Mouse (Mus musculus) c-Kit-positive CD71-negative TER-119-negative erythroid progenitor cells, embryonic 14.5 days (primary cell): Measurements from ENCODE around the gene Agtrap.
"Not testable (repeated sequence)": the region's sequence is repeated elsewhere in the genome, so short reads cannot be mapped to it uniquely, and the experiment has no call there.

ENCODE experiments used
- DNase-seq: peaks from one replicate; pipeline ENCODE4 v3.0.0-alpha.2; 2013; ENCODE audit warnings: low read depth

Agtrap gene

GRCm38 (mm10) chr4:148046450-148047031, 41.3 kb downstream of the Agtrap start:
- DNase-seq, result peak; percentile 45

DNA sequence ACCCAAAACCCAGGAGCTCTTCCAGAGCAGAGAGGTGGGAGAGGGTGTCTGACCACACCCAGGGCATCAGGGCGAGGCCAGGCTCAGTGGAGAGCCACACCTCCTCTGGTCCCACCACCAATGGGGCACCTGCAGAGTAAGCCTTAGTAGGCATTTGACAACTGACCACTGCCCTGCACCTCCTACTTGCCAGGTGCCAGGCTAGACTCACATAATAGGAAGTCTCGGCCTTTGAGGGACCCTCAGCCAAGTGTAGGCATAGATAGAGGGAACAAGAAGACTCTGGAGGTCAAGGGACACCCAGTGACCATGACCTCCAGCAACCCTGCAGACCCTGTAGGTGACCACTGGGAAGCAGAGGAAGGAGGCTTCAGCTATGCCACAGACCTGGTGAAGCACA, 43.7 kb downstream of the Agtrap start:
- DNase-seq, result no peak

- not testable (repeated sequence) for DNase-seq
Observed at GRCm38 (mm10) chr4:148043327-148043726, 44.5 kb downstream of the Agtrap start.

DNA sequence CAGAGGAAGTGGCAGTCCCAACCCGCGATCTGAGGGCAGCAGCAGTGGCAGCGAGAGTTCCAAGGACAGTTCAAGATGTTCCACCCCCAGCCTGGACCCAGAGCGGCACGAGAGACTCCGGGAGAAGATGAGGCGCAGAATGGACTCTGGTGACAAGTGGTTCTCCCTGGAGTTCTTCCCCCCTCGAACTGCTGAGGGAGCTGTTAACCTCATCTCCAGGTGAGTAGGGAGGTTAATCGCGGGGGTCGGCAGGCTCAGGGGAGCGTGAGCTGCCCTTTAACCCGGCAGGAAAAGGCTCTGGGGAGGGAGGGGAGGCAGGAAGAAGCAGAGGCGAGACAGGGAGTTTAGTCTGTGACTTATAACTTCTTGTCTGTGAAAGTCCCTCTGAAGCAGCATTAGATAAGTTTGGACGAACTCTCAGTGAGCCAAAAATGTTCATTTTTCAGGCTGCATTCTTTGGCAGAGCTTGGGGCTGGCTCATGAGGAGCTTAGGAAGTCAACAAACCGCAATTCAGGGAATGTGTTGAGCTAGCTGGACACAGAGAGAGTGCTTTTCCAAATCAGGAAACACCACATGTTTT, 46.1 kb downstream of the Agtrap start:
- no peak for DNase-seq

- DNase-seq, result peak; percentile 45
Observed at GRCm38 (mm10) chr4:148040933-148041610, 46.8 kb downstream of the Agtrap start.

DNA sequence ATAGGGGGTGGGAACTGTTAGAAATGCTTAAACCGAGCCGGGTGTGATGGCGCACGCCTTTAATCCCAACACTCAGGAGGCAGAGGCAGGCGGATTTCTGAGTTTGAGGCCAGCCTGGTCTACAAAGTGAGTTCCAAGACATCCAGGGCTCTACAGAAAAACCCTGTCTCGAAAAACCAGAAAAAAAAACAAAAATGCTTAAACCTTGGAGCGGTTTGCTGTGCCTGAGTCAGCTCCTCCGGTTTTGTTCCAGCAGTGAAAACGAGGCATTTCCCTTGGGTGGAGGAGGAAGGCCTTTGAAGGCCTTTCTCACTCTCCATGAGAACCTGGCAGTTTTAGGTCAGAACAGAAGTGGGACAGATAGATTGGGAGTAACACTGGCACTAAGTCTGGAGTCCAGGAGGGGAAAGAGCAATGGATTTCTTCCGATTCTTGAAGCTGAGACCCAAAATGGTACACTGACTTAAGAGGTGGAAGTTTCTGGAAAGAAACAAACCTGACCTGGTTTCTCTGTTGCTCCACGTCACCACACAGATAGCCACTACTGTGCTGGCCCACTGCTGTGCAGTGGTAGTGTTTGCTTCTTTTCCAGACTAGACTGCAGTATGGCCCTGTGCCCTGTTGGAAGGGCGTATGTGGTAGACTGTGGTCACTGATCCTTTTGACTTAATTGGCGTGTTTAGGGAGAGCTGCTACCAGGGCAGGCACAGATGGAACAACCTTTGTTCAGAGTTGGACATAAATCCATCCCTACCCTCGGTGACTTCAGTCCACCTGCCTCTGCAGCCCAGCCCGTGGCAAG, 47.6 kb downstream of the Agtrap start:
- no peak for DNase-seq

DNA sequence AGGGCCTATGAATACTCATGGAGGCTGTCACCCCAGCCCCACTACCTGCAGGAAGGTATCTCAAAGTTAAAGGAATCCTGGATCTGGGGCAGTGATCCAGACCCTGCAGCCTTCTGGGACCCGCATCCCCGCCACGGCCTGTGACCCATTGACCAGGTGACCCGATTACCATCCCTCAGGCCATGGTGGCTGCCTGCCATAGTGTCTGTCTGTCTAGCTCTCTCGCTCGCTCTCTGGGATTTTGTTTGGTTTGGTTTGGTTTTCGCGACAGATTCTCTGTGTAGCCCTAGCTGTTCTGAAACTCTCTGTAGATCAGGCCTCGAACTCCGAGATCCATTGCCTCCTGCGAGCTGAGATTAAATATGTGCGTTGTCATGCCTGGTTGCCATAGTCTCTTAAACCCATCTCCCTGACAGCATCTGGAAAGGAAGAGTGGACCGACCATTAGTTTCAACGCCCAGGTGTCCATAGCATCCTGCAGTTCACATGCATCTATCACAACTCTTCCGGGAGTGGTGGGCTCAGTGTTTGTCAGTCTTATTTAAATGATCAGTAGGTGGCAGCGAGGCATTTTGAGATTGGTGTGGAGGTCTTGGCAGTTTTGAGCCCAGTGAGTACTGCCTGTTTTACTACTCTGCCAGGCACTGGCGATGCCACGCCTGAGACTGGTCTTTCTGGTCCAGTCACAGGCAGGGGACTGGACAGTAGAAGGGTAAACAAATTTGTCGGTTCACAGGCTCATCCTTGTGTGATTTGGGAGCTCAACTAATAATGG, 48.4 kb downstream of the Agtrap start:
- DNase-seq, result no peak

- peak; percentile 97 for DNase-seq
Observed at GRCm38 (mm10) chr4:148038600-148039253, 49.1 kb downstream of the Agtrap start, which contains the start of the genes Clcn6 and Mthfr. TSS of gene Clcn6 (minus strand) at chr4:148038821. TSS of gene Mthfr (plus strand) at chr4:148039077.

DNA sequence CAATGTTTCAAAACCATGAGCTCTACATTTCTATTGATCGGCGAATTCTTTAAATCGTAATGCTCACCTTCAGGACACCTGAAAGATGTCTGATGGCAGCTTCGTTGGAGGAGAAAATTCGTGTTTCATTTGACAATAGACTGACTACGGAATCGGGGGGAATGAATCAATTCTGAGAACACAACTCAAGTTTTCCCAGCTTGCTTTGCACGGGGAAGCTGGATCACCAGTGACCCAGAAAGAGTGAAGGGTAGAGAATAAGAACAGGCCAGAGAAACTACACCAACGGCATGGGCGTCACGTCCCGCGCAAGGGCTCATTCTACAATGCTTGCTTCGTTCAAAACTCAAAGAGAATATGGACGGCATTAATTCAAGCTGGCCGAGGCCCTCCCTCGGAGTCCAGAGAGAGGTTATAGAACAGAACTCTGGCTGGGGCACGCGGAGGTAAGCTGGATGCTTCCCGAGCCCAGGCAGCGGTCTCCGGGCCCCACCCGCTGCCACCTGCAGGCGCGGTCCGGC, 49.7 kb downstream of the Agtrap start:
- DNase-seq, result no peak

- no peak for DNase-seq
Observed at GRCm38 (mm10) chr4:148035440-148035839, 52.4 kb downstream of the Agtrap start.

GRCm38 (mm10) chr4:148033858-148034410, 53.9 kb downstream of the Agtrap start:
- no peak for DNase-seq

GRCm38 (mm10) chr4:148030506-148030905, 57.3 kb downstream of the Agtrap start:
- no peak for DNase-seq

DNA sequence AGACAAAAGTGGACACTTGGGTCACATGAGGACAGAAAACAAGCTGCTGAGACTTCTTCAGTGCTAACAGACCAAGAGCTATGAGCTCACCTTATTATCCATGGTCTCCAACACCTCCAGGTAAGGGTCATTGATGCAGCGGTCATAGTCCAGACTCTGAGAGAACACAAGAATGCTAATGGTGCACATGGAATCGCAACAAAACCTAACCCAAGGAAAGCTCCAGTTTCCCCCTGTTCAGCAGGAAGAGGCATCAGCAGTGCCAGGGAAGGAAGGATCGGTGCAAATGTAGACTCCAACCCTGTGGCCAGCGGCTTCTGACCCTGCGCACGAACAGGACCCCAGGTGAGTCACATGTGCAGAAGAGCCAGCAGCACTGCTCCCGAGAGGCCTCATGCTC, 58.5 kb downstream of the Agtrap start:
- no peak for DNase-seq
